ENCODE assay signal across 8 mouse cellular contexts in genomic region chr10:76346589-76346988, GRCm38 (mm10). TPM values are rescaled to one million over a fixed set of nuclear protein-coding genes. Genes with fewer than 3 reads are reported as not detected.
A peak's percentile ranks its signal among the peaks of the same experiment; 100 is the strongest.
DNase-seq lines count a peak whose midpoint lies in the region; ATAC-seq and TF ChIP-seq lines count a peak whose summit lies in the region.

No protein-coding gene starts in this region.

- no peak for TF ChIP-seq EP300 in liver, postnatal 0 days (IDR thresholded peaks at IDR 0.05; ENCODE audit: low read depth)

- WGBS in liver, postnatal 0 days (ENCODE audit: insufficient replicate concordance) = 11% methylated on average over 4 of the region's 4 CpGs

- H3K9ac ChIP-seq in liver, postnatal 0 days (replicated peaks) = no peak overlapping the region

- peak overlapping the region; percentile 98 for H3K4me2 ChIP-seq in liver, postnatal 0 days (ENCODE audit: low read depth, low read length)

- H3K27me3 ChIP-seq in liver, postnatal 0 days (ENCODE audit: insufficient read depth, low read length) = no peaks in the 10 kb centered on the region

- H3K4me3 ChIP-seq in liver, postnatal 0 days (ENCODE audit: low read depth, low read length) = 0 out of 2 replicates have a peak overlapping the region, but pooled peaks have one; percentile 68

- DNase-seq in urinary bladder, postnatal 25 days (ENCODE audit: low spot score) = peak; percentile 33
- DNase-seq in urinary bladder, postnatal 10 days (ENCODE audit: low spot score) = no peak
- peak; percentile 65 for DNase-seq in c-Kit-negative CD71-positive TER-119-positive erythroid progenitor cells, embryonic 14.5 days (ENCODE audit: low read depth, low spot score)
- DNase-seq in forelimb bud, embryonic 11.5 days (ENCODE audit: low read depth, low spot score) = peak; percentile 77
- peak; percentile 41 for DNase-seq in kidney, adult 11 months
- DNase-seq in liver, postnatal 0 days = peak; percentile 81
- peak; percentile 53 for DNase-seq in neural tube, embryonic 10.5 days (ENCODE audit: extremely low spot score, low spot score)
- DNase-seq in thymus, postnatal 4 days = peak; percentile 87

- H3K27ac ChIP-seq in liver, postnatal 0 days (ENCODE audit: low read depth) = no peak overlapping the region

- H3K4me1 ChIP-seq in liver, postnatal 0 days (ENCODE audit: insufficient read depth) = peaks cover 11% of the 10 kb centered on the region

- ATAC-seq in liver, postnatal 0 days = no peak

- H3K36me3 ChIP-seq in liver, postnatal 0 days (replicated peaks; ENCODE audit: insufficient read depth, low read length) = peaks cover 10% of the 10 kb centered on the region

- H3K9me3 ChIP-seq in liver, postnatal 0 days (ENCODE audit: low read length) = no peaks in the 10 kb centered on the region

- peak; percentile 73 for TF ChIP-seq CTCF in liver, postnatal 0 days (IDR thresholded peaks at IDR 0.05; ENCODE audit: low read depth)

RNA-seq across cellular contexts. Expression of gene Dip2a, which starts 1.5 kb away (rescaled TPM):
- polyA plus RNA-seq in liver, postnatal 0 days (2015; fragmentation: Nextera tagmentation; extraction: Ambion mirVana) = 0.67 and 0.97 TPM in 2 replicates
